Mouse (Mus musculus) brain, embryonic 14.5 days (tissue): ENCODE results near the gene Anapc7.

ENCODE experiments used
- CTCF ChIP-seq: fragments of 200-500 bp; IDR thresholded peaks from 2 replicates; pipeline ENCODE4 v1.5.1; 2012; ENCODE audit warnings: inconsistent platforms, mild to moderate bottlenecking, moderate library complexity, borderline replicate concordance; ENCODE audit not compliant: insufficient read depth, insufficient read length; ENCODE audit errors: extremely low read depth
- POLR2A ChIP-seq: fragments of 200-500 bp; IDR thresholded peaks from 2 replicates; pipeline ENCODE4 v1.6.1; 2012; ENCODE audit warnings: mild to moderate bottlenecking, inconsistent platforms, borderline replicate concordance; ENCODE audit not compliant: poor library complexity, insufficient read depth, insufficient read length, severe bottlenecking; ENCODE audit errors: extremely low read depth

GRCm38 (mm10) chr5:122372878-122373277 lies 48.6 kb upstream of the Anapc7 start:
- TF ChIP-seq CTCF (no peak), POLR2A (no peak)
